Mouse (Mus musculus) B cell, adult 67 days (primary cell): ENCODE measurements around the gene Vars. TPM values are rescaled to one million over a fixed set of nuclear protein-coding genes. Genes with fewer than 3 reads are reported as not detected.

Source experiments
- total RNA-seq, 2 experiments: library from RNA; stranded (reverse); gene quantifications; 4 replicates each; pipeline ENCODE4 v1.2.4; 2023

The Vars gene
- total RNA-seq = 100 to 1,000 TPM; 290 to 310 TPM

DNA sequence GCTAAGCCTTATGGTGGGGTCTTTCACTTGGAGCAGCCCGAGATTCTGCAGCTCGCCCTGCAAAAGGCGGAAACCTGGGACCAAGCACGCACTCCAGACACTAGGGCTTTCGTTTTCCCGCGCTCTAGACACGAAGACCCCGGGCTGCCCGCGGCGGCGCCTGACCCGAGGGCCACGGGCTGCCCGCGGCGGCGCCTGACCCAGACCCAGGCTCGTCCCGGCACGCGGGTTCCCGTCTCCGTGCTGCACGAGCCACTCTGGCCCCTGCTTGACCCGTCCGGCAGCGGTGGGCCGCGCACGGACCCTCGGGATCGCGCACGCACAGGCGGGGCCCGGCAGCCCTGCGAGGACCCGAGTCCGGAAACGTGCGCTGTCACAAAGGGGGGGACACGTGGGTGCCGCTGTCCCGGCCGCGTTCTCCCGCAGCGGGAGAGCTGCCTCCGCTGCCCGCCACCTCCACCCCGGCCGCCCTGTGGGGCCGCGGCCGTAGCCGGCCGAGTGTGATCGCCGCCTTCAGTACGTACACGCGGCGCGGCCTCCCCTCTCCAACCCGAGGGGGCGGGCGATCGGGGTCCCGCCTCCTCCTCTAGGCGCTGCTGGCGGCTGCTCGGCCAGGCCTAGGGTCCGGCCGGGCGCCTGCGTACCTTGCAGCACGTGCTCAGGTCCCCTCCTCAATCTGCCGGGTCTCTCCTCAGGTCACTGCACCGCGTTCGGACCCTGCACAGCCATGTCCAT, at the start of gene Vars:
Vars (plus strand) TSS at position 271 of the 735 bp plus-strand sequence.

DNA sequence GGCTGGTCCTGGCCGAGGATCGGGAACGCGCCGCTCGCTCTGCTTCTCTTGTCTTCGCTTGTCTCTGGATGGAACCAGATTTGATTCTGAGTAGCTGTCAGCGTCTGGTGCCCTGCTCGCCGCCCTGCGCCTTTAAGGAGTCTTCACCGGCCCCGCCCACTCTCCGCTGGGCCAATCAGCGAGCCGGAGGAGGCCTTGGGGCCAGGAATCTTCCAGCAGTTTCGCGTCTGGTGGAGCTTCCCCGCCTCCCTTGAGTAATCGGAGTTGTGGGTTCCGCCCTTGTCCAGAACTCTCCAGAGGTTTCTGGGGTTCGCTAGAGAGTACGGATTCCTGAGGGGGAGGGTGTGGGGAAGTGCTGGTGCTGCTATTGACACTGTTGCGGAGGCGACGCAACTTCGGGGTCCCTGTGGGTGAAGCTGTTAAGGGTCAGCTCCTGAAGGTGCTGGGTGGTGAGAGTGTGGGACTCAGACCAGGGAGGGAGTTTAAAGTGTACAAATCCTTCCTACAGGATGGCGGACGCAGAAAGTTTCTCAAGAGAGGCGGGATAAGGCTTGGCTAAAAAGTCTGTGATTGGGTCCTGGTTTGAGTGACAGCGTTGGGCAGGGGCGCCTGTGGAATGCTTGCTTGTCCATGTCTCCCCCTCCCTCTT, 41.5 kb upstream of the Vars start, which contains the start of gene Hspa1b:
Hspa1b (minus strand) TSS at position 109 of the 649 bp plus-strand sequence.

DNA sequence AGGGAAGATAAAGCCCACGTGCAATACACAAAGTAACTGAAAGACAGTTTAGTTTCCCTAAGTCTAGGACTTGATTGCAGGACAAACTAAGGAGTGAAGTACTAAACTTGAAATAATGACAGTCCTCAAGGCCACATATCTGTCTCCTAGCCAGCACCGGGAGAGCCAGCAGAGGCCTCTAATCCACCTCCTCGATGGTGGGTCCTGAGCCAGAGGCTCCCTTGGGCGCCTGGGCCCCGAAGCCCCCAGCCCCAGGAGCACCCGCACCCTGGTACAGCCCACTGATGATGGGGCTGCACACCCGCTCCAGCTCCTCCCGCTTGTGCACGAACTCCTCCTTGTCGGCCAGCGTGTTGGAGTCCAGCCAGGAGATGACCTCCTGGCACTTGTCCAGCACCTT, 31.0 kb upstream of the Vars start, which contains the start of gene Gm20481:
Gm20481 (plus strand) TSS at position 91 of the 400 bp plus-strand sequence.

DNA sequence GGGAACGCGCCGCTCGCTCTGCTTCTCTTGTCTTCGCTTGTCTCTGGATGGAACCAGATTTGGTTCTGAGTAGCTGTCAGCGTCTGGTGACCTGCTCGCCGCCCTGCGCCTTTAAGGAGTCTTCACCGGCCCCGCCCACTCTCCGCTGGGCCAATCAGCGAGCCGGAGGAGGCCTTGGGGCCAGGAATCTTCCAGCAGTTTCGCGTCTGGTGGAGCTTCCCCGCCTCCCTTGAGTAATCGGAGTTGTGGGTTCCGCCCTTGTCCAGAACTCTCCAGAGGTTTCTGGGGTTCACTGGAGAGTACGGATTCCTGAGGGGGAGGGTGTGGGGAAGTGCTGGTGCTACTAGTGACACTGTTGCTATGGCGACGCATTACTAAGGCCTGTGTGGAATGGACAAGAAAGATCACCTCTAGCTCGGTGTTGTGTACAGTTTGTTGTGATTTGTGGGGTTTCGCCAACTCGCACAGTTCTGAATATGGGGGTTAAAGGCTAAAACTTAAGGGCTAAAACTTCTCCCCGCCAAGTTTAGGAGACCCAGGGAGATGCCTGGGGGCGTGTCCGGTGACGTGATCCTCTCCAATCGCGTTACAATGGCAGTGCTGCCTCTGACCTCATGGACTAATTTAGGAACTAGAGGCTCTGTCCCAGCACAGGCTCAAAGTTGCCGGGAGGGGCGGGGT, 28.6 kb upstream of the Vars start, which contains the start of the genes Hspa1a and Hspa1l:
Hspa1a (minus strand) TSS at position 88 of the 681 bp plus-strand sequence.
Hspa1l (plus strand) TSS at position 635 of the 681 bp plus-strand sequence.

DNA sequence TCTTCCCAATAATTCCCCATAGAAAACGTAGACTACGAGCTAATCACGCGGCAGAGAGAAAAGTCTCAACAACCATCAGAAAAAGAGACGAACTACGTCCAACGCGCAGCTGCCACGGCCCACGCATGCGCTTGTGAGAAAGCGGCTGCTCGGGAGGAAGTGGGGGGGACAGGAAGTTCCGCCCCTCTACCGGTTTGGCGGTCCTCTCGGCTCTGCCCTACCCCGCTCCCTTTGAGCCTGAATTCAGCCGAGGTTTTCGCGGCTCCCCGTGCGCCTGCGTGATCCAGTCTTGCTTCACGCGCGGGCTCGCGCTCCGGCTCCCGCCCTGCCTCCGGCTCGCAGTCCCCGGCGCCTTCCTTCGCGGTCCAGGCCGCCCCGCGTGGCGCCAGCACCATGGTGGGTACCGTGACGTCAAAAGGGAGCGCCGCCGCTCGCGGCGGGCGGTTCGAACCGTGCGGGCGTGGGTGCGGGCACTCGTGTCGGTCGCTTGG, 19.1 kb upstream of the Vars start, which contains the start of gene Lsm2:
Lsm2 (plus strand) TSS at position 173 of the 491 bp plus-strand sequence.

DNA sequence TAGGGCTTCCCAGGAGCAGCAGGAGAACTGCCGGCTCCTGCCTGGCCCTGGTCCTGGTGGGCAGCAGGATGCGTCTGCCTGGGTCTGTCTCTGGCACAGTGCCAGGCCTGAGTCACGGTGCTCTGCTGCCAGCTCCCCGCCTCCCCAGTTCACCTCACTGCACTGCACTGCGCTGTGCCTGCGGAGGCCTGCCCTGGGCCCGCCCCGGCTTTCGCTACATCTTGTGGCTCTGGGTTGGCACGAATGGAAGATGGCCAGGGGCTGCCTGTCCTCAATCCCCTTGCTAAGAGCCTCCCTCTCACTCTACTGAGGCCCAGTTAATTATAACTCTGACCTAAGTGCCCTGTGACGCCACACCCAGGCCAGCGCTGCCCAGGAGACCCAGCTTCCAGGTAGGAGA, 15.6 kb downstream of the Vars start, which contains the start of gene Vwa7:
Vwa7 (plus strand) TSS at position 204 of the 400 bp plus-strand sequence.

DNA sequence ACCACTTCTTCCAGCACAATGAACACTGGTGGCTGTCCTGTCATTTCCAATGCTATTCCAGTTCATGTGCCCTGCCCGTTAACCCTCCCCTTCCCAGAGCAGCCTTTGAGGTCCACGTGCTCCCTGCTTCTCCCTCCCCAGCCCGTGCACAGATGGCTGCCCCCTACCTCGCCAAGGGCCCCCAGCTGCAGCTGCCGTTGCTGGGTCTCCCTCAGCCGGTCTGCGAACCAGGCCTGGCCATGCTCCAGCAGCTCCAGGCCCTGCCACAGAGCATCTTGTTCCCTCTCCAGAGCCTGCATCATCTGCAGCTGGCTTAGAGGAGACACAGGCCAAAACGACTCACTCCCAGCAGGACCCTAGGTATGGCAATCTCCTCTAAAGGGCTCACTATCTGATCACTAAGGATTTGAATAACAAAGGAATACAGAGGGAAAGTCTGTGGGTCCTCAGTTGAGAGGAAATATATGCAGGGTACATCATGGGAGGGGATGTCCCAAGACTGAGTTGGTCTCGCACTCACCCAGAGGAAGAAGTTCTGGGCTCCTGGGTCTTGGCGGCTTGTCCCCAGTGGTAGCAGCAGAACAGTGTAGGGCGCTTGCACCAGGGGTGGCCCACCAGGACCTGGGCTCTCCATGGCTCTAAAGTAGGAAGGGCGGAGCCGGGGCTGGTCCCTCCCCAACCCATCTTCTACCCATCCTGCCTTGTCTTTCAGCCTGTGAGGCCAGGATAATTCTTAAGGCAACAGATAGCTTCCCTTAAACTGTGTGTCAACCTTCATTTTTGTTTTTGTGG, 26.7 kb downstream of the Vars start, which contains the start of gene Sapcd1:
Sapcd1 (minus strand) TSS at position 740 of the 792 bp plus-strand sequence.

DNA sequence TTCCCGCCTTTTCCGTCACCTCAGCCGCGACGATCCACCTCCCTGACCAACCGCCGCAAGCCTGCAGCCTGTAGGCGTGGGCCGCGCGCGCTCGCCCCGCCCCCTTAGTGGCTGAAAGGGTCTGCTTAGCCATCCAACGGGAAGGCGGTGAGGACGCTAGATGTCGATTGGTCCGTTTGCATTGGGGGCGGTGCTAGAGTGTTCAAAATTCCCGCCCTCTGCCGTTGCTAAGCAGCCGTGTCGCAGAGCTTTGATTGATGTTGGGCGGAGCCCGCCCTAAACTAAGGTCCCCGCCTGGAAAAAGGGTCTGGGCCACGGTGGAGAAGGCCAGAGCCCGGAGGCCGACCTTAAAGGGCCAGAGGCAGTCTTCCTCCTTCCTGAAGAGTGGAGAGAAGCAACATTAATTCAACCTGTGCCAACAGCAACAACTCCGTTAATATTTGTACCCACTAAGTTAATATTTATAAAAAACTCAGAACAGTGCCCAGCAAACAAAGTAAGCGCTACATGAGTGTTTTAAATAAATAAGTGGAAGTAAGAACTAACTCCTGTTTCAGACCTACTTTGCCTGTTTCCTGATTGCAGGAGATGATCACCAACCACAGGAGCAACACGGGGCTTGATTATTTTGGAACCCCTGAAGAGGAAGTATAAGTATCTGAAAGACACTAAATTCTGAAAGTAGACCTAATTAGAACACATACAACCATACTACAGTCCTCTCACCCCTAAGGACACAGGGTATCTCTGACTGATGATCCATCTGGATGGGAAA, 46.1 kb downstream of the Vars start, which contains the start of gene Msh5:
Msh5 (minus strand) TSS at position 65 of the 775 bp plus-strand sequence.

DNA sequence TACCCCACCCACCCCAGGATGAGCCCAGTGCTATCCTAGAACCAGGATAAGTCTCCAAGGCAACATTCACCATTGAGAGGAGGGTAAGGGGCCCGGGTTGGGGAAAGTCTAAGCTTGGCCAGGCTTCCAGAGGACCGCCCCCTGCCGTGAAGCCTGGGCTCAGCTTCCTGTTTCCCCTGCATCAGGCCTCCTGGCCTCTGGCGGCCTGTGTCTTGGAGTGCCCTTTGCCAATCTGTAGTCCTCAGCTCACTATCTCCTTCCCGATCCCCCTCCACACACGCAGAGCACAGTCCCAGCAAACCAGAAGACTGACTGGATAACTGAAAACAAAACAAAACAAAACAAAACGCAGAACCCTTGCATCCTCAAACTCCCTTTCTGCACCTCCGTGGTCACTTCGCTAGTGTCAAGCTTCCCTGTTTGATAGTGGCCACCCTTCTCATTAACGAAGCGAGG, 48.8 kb downstream of the Vars start, which contains the start of gene Clic1:
Clic1 (plus strand) TSS at position 406 of the 456 bp plus-strand sequence.

DNA sequence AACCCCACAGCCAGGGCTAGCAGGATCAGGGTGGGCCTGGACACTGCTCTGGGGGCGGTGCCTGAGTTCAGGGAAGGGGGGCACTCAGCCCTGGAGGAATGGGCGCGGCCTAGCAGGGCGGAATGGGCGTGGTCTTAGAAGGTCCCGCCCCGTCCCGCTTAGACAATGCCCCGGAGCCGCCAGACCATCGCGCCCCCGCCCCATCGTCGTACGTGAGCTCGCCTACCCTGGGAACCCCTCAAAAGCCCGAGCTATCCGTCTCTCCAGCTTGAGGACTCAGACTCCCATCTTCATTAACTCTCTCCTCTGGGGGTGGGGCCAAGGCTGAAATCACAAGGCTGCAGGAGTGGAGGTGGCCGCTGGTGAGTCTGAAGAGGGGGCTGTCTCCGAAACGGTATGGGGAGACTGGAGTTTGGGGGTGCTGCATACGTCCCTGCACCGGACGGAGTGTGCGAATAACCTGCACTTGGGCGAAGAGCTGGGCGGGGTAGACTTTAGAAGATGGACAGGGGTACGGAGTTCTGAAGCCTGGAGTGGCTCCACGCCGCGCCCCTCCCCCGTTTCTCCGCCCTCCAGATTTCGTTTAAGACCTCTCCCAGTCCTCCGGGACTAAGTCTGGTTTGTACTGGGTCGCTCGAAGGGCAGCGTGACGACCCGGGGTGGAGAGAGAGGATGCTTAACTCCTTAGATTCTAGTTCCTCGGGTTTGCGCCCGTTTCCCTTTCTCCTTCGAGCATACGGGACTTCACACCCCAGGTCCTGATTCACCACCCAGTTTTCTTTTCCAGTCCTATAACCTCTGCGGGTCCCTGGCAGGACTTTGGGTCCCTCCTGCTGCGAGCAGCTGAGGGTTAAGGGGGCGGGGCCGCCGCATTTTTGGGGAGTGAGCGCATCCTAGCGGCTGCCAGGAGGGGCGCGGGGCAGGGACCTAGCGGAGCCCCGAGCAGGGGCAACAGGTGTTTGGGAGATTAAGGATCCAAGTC, 58.4 kb downstream of the Vars start, which contains the start of gene Ddah2:
Ddah2 (plus strand) TSS at position 125 of the 982 bp plus-strand sequence.

DNA sequence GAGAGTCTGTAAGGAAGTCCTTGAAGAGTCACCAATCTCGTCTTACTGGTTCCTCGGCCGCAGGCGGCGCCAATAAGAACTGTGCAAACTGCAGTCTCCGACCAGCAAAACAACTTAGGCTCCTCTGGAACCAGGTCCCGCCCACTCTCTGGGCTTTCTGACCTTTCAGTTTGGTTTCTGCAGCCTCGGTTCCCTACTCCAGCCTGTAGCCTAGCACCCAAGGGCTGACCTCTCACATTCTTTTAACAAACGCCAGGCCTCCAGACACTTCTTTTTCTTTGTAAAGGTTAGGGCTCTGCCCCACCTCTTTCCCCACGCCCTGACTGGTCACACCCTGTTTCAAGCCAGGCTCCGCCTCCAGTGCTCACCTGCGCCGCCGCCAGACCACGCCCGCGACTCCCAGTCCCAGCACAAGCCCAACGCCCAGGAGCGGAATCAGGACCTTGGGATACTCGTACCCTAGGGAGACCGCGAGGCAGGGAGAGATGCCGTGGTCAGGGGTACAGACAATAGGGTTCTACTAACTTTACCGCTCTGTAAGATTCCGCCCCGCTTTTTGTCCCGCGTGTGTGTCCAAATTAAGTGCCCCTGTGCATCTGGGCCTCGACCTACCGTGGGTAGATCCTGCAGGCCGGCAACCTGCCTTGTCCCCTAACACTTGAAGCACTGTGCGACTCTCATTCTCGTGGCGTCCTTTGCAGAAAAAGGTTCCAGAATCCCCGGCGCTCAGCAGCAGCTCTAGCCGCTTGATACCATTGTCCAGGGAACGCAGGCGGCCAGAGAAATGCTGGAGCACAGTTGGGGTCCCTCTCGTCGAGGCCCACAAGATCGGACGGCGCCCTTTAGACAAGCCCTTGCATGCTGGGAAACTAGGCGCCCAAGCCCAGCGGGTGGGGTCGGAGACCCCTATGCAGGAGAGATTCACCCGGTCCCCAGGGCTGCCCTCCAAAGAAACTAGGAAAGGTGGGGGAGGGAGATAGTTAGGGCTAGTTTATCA, 64.5 kb downstream of the Vars start, which contains the start of gene Ly6g6c:
Ly6g6c (plus strand) TSS at position 438 of the 997 bp plus-strand sequence.

Other genes with a start within 250 kb of the Vars start
- not detected for gene Cyp21a1, start 196.4 kb upstream of the Vars start, total RNA-seq
- gene Stk19, start 164.0 kb upstream of the Vars start, total RNA-seq = 10 to 100 TPM; 57.8 to 67.8 TPM
- 10 to 100 TPM; 87.2 to 90.1 TPM for gene Dxo, start 164.0 kb upstream of the Vars start, total RNA-seq
- gene Skiv2l, start 150.8 kb upstream of the Vars start, total RNA-seq = 100 to 1,000 TPM; 106 to 113 TPM
- 10 to 100 TPM; 32.7 to 37.8 TPM for gene Nelfe, start 150.6 kb upstream of the Vars start, total RNA-seq
- under 1 TPM in 1 of 2 experiments, not detected in 1; 0.41 TPM for gene Cfb, start 138.5 kb upstream of the Vars start, total RNA-seq
- 10 to 100 TPM in 1 of 2 experiments, 1 to 10 TPM in 1; 9.4 to 13.1 TPM for gene Zbtb12, start 121.5 kb upstream of the Vars start, total RNA-seq
- not detected for gene Gm20547, start 118.9 kb upstream of the Vars start, total RNA-seq
- 1 to 10 TPM; 2.4 to 2.6 TPM for gene C2, start 102.7 kb upstream of the Vars start, total RNA-seq
- 100 to 1,000 TPM; 169 to 178 TPM for gene Ehmt2, start 102.5 kb upstream of the Vars start, total RNA-seq
- gene Slc44a4, start 86.5 kb upstream of the Vars start, total RNA-seq = not detected
- 10 to 100 TPM; 64.3 to 86.9 TPM for gene Neu1, start 69.7 kb upstream of the Vars start, total RNA-seq
- gene Hspa1b, start 41.7 kb upstream of the Vars start, total RNA-seq = 100 to 1,000 TPM in 1 of 2 experiments, 1 to 10 TPM in 1; 9.1 to 108 TPM
- gene Gm20481, start 31.1 kb upstream of the Vars start, total RNA-seq = not detected
- gene Hspa1a, start 28.8 kb upstream of the Vars start, total RNA-seq = 10 to 100 TPM in 1 of 2 experiments, 1 to 10 TPM in 1; 3.8 to 37.9 TPM
- gene Hspa1l, start 28.3 kb upstream of the Vars start, total RNA-seq = not detected
- gene Lsm2, start 19.1 kb upstream of the Vars start, total RNA-seq = 10 to 100 TPM; 32.1 to 32.7 TPM
- under 1 TPM; 0.50 to 0.75 TPM for gene Vwa7, start 15.6 kb downstream of the Vars start, total RNA-seq
- gene Sapcd1, start 27.0 kb downstream of the Vars start, total RNA-seq = 1 to 10 TPM; 4.8 to 5.7 TPM
- gene Msh5, start 45.8 kb downstream of the Vars start, total RNA-seq = 10 to 100 TPM in 1 of 2 experiments, 1 to 10 TPM in 1; 9.7 to 13.8 TPM
- 100 to 1,000 TPM; 210 to 218 TPM for gene Clic1, start 49.0 kb downstream of the Vars start, total RNA-seq
- gene Ddah2, start 58.0 kb downstream of the Vars start, total RNA-seq = 1 to 10 TPM; 3.4 to 5.2 TPM
- gene Ly6g6c, start 64.4 kb downstream of the Vars start, total RNA-seq = not detected
- gene Mpig6b, start 65.2 kb downstream of the Vars start, total RNA-seq = not detected
- not detected for gene Ly6g6e, start 75.9 kb downstream of the Vars start, total RNA-seq
- gene Ly6g6d, start 77.1 kb downstream of the Vars start, total RNA-seq = not detected
- not detected for gene Ly6g6f, start 84.6 kb downstream of the Vars start, total RNA-seq
- gene Abhd16a, start 88.3 kb downstream of the Vars start, total RNA-seq = 10 to 100 TPM; 71.6 to 74.8 TPM
- not detected for gene Ly6g5c, start 107.3 kb downstream of the Vars start, total RNA-seq
- 1 to 10 TPM; 1.5 to 1.7 TPM for gene Ly6g5b, start 114.4 kb downstream of the Vars start, total RNA-seq
- 10 to 100 TPM; 31.1 to 34.0 TPM for gene Gpank1, start 120.5 kb downstream of the Vars start, total RNA-seq
- 100 to 1,000 TPM; 126 to 147 TPM for gene Csnk2b, start 121.1 kb downstream of the Vars start, total RNA-seq
- 10 to 100 TPM; 16.6 to 25.1 TPM for gene D17H6S53E, start 125.4 kb downstream of the Vars start, total RNA-seq
- gene Apom, start 131.1 kb downstream of the Vars start, total RNA-seq = under 1 TPM; 0.56 to 0.93 TPM
- gene Bag6, start 134.2 kb downstream of the Vars start, total RNA-seq = 100 to 1,000 TPM; 412 to 463 TPM
- gene Prrc2a, start 163.9 kb downstream of the Vars start, total RNA-seq = 100 to 1,000 TPM; 364 to 379 TPM
- gene Aif1, start 175.1 kb downstream of the Vars start, total RNA-seq = 1 to 10 TPM; 1.7 to 5.1 TPM
- 10 to 100 TPM; 32.6 to 54.4 TPM for gene Lst1, start 187.5 kb downstream of the Vars start, total RNA-seq
- 100 to 1,000 TPM; 669 to 686 TPM for gene Ltb, start 193.5 kb downstream of the Vars start, total RNA-seq
- gene Tnf, start 201.0 kb downstream of the Vars start, total RNA-seq = 10 to 100 TPM in 1 of 2 experiments, 1 to 10 TPM in 1; 9.6 to 14.5 TPM
- 10 to 100 TPM; 45.0 to 61.0 TPM for gene Lta, start 204.4 kb downstream of the Vars start, total RNA-seq
- gene Gm16181, start 219.8 kb downstream of the Vars start, total RNA-seq = not detected
- gene Atp6v1g2, start 232.7 kb downstream of the Vars start, total RNA-seq = 1 to 10 TPM; 1.2 to 2.9 TPM
- 10 to 100 TPM; 11.2 to 16.2 TPM for gene Nfkbil1, start 234.8 kb downstream of the Vars start, total RNA-seq
- gene Ddx39b, start 240.8 kb downstream of the Vars start, total RNA-seq = 100 to 1,000 TPM; 440 to 473 TPM